Mouse (Mus musculus) liver, adult 2 months (tissue): ENCODE data around the gene Fam166a. TPM values are rescaled to one million over a fixed set of nuclear protein-coding genes. Genes with fewer than 3 reads are reported as not detected.

ENCODE experiments used
- DNase-seq: peaks from one replicate; pipeline ENCODE4 v3.0.0-alpha.2; 2011; ENCODE audit warnings: low read depth, low spot score; ENCODE audit errors: extremely low read depth
- H3K27ac ChIP-seq: fragments of 200-500 bp; replicated peaks from 2 replicates; pipeline ENCODE4 v1.5.1; 2012; ENCODE audit warnings: low read depth, mild to moderate bottlenecking, control low read depth, inconsistent platforms, low read length; ENCODE audit not compliant: insufficient read depth
- H3K27me3 ChIP-seq: fragments of 200-500 bp; 2 replicates; pipeline ENCODE4 v1.6.1; 2012; ENCODE audit warnings: mild to moderate bottlenecking, moderate library complexity, low read length, inconsistent platforms; ENCODE audit not compliant: control insufficient read depth, insufficient read depth
- H3K36me3 ChIP-seq: fragments of 200-500 bp; 2 replicates; pipeline ENCODE4 v1.6.1; 2012; ENCODE audit warnings: low read length, inconsistent platforms; ENCODE audit not compliant: control insufficient read depth, insufficient read depth
- H3K4me1 ChIP-seq: fragments of 200-500 bp; 2 replicates; pipeline ENCODE4 v1.6.1; 2011; ENCODE audit warnings: low read length; ENCODE audit not compliant: control insufficient read depth, insufficient read depth
- H3K4me3 ChIP-seq: fragments of 200-500 bp; 2 replicates; pipeline ENCODE4 v1.5.1; 2011; ENCODE audit warnings: low read depth, mild to moderate bottlenecking, control low read depth, low read length, moderate library complexity; ENCODE audit not compliant: insufficient read depth
- H3K79me2 ChIP-seq: fragments of 200-500 bp; 2 replicates; pipeline ENCODE4 v1.6.1; 2012; ENCODE audit warnings: inconsistent platforms, mild to moderate bottlenecking, low read length, moderate library complexity; ENCODE audit not compliant: control insufficient read depth, insufficient read depth
- H3K9ac ChIP-seq: fragments of 200-500 bp; 2 replicates; pipeline ENCODE4 v1.6.1; 2012; ENCODE audit warnings: low read depth, mild to moderate bottlenecking, control low read depth, inconsistent platforms, low read length
- CTCF ChIP-seq: fragments of 200-500 bp; IDR thresholded peaks from 2 replicates; pipeline ENCODE4 v1.5.1; 2011; ENCODE audit warnings: low read depth, low read length, control low read depth
- POLR2A ChIP-seq: fragments of 200-500 bp; IDR thresholded peaks from 2 replicates; pipeline ENCODE4 v1.6.1; 2011; ENCODE audit warnings: low read length, control low read depth; ENCODE audit not compliant: insufficient read depth; ENCODE audit errors: extremely low read depth
- WGBS: fragments of 180-500 bp; shearing (Covaris S2); methylation state at CpG from one replicate; pipeline ENCODE4 v1.1.7; 2018; 5-methylcytosine and 5-hydroxymethylcytosine counted together
- polyA plus RNA-seq: library from polyadenylated mRNA; depleted of rRNA; stranded (reverse); fragments of >200 nt; gene quantifications from 2 replicates; pipeline ENCODE4 v1.2.3, GENCODE M21; 2012
- total RNA-seq: library from RNA; depleted of rRNA; stranded (reverse); fragments of >200 nt; gene quantifications from 2 replicates; pipeline ENCODE4 v1.2.3, GENCODE M21; 2014

Fam166a gene
- total and polyA plus RNA-seq, 2 experiments, result 0.07 TPM; not detected in 1

- no peak overlapping the region for H3K9ac ChIP-seq
- no peak overlapping the region for H3K27ac ChIP-seq
- H3K79me2 ChIP-seq, result no peaks in the 10 kb centered on the region
- WGBS, result 94% methylated on average over 4 of the region's 4 CpGs
- TF ChIP-seq POLR2A (no peak), CTCF (no peak)
- DNase-seq, result no peak
- H3K4me3 ChIP-seq, result no peak overlapping the region
- H3K4me1 ChIP-seq, result no peaks in the 10 kb centered on the region
- H3K36me3 ChIP-seq, result no peaks in the 10 kb centered on the region
- no peaks in the 10 kb centered on the region for H3K27me3 ChIP-seq
Observed at GRCm38 (mm10) chr2:25173821-25174220, 44.7 kb upstream of the Fam166a start.

- no peaks in the 10 kb centered on the region for H3K36me3 ChIP-seq
- no peaks in the 10 kb centered on the region for H3K79me2 ChIP-seq
- H3K27me3 ChIP-seq, result no peaks in the 10 kb centered on the region
- no peak overlapping the region for H3K27ac ChIP-seq
- H3K4me1 ChIP-seq, result no peaks in the 10 kb centered on the region
- 47% methylated on average over 7 of the region's 7 CpGs for WGBS
- H3K9ac ChIP-seq, result no peak overlapping the region
- DNase-seq, result no peak
- no peak overlapping the region for H3K4me3 ChIP-seq
- TF ChIP-seq CTCF, result no peak
- TF ChIP-seq POLR2A, result no peak
Observed at GRCm38 (mm10) chr2:25174866-25175689, 43.5 kb upstream of the Fam166a start.

GRCm38 (mm10) chr2:25175690-25176078, 42.9 kb upstream of the Fam166a start:
- no peak for TF ChIP-seq POLR2A
- TF ChIP-seq CTCF, result no peak
- DNase-seq, result no peak
- Histone ChIP-seq H3K9ac (no peak overlapping the region), H3K4me1 (no peaks in the 10 kb centered on the region), H3K4me3 (no peak overlapping the region), H3K79me2 (no peaks in the 10 kb centered on the region), H3K27ac (no peak overlapping the region), H3K27me3 (peaks cover under 1% of the 10 kb centered on the region), H3K36me3 (no peaks in the 10 kb centered on the region)
- 93% methylated on average over 4 of the region's 4 CpGs for WGBS

GRCm38 (mm10) chr2:25176573-25176972, 42.0 kb upstream of the Fam166a start:
- no peaks in the 10 kb centered on the region for H3K4me1 ChIP-seq
- DNase-seq, result no peak
- peaks cover 5% of the 10 kb centered on the region for H3K27me3 ChIP-seq
- H3K27ac ChIP-seq, result peak overlapping the region; percentile 45
- WGBS, result 80% methylated on average over 6 of the region's 6 CpGs
- H3K36me3 ChIP-seq, result no peaks in the 10 kb centered on the region
- H3K4me3 ChIP-seq, result no peak overlapping the region
- TF ChIP-seq POLR2A (no peak), CTCF (no peak)
- no peaks in the 10 kb centered on the region for H3K79me2 ChIP-seq
- no peak overlapping the region for H3K9ac ChIP-seq

- Histone ChIP-seq H3K4me1 (no peaks in the 10 kb centered on the region), H3K27me3 (peaks cover 5% of the 10 kb centered on the region), H3K27ac (peak overlapping the region; percentile 45), H3K79me2 (no peaks in the 10 kb centered on the region), H3K4me3 (no peak overlapping the region), H3K36me3 (no peaks in the 10 kb centered on the region), H3K9ac (no peak overlapping the region)
- 76% methylated on average over 4 of the region's 4 CpGs for WGBS
- DNase-seq, result no peak
- TF ChIP-seq POLR2A, result no peak
- TF ChIP-seq CTCF, result no peak
Observed at GRCm38 (mm10) chr2:25177076-25177475, 41.5 kb upstream of the Fam166a start.

- H3K27me3 ChIP-seq, result peaks cover 5% of the 10 kb centered on the region
- H3K4me1 ChIP-seq, result no peaks in the 10 kb centered on the region
- no peak overlapping the region for H3K9ac ChIP-seq
- no peaks in the 10 kb centered on the region for H3K79me2 ChIP-seq
- no peaks in the 10 kb centered on the region for H3K36me3 ChIP-seq
- no peak for TF ChIP-seq CTCF
- no peak for TF ChIP-seq POLR2A
- no peak overlapping the region for H3K27ac ChIP-seq
- WGBS, result 71% methylated on average over 6 of the region's 6 CpGs
- no peak for DNase-seq
- H3K4me3 ChIP-seq, result no peak overlapping the region
Observed at GRCm38 (mm10) chr2:25177685-25178084, 40.9 kb upstream of the Fam166a start.
